Mouse (Mus musculus) hindbrain, postnatal 0 days (tissue): ENCODE measurements around the gene Glod4. TPM values are rescaled to one million over a fixed set of nuclear protein-coding genes. Genes with fewer than 3 reads are reported as not detected.

ENCODE experiments used
- ATAC-seq: fragments of 200-750 bp; cut with Nextera tagmentation; 2 replicates; pipeline ENCODE4 v1.8.0; 2017; ENCODE audit warnings: mild to moderate bottlenecking, moderate TSS enrichment, moderate library complexity
- DNase-seq: peaks from one replicate; pipeline ENCODE4 v3.0.0-alpha.2; 2015; ENCODE audit warnings: low spot score
- H3K27ac ChIP-seq: fragments of 300-500 bp; sonication (generic); 2 replicates; pipeline ENCODE4 v1.5.1; 2014; ENCODE audit warnings: mild to moderate bottlenecking
- H3K27me3 ChIP-seq: fragments of 300-500 bp; sonication (generic); 2 replicates; pipeline ENCODE4 v1.6.1; 2014; ENCODE audit warnings: low read length, mixed read lengths; ENCODE audit not compliant: insufficient read depth
- H3K36me3 ChIP-seq: fragments of 300-500 bp; sonication (generic); 2 replicates; pipeline ENCODE4 v1.6.1; 2014; ENCODE audit warnings: low read length, mixed read lengths; ENCODE audit not compliant: insufficient read depth
- H3K4me1 ChIP-seq: fragments of 300-500 bp; sonication (generic); 2 replicates; pipeline ENCODE4 v1.6.1; 2014; ENCODE audit warnings: antibody characterized with exemption, low read length, mixed read lengths; ENCODE audit not compliant: insufficient read depth
- H3K4me2 ChIP-seq: fragments of 300-500 bp; sonication (generic); 2 replicates; pipeline ENCODE4 v1.6.1; 2014; ENCODE audit warnings: low read depth, mild to moderate bottlenecking, low read length, moderate library complexity, mixed read lengths
- H3K4me3 ChIP-seq: fragments of 300-500 bp; sonication (generic); 2 replicates; pipeline ENCODE4 v1.5.1; 2014; ENCODE audit warnings: low read length
- H3K9ac ChIP-seq: fragments of 300-500 bp; sonication (generic); replicated peaks from 2 replicates; pipeline ENCODE4 v1.6.1; 2014; ENCODE audit warnings: mild to moderate bottlenecking, low read length, moderate library complexity, mixed read lengths
- H3K9me3 ChIP-seq: fragments of 300-500 bp; sonication (generic); 2 replicates; pipeline ENCODE4 v1.6.1; 2016; ENCODE audit warnings: low read length, mixed read lengths
- CTCF ChIP-seq: IDR thresholded peaks from 2 replicates; pipeline ENCODE4 v1.5.1; 2016; ENCODE audit warnings: antibody characterized with exemption, control low read depth, low read depth
- WGBS: fragments of 180-500 bp; shearing (Covaris S2); extraction: QIAGEN DNeasy Blood & Tissue Kit; methylation state at CpG from one replicate; pipeline ENCODE4 v1.1.7; 2014; 5-methylcytosine and 5-hydroxymethylcytosine counted together
- polyA plus RNA-seq: library from polyadenylated mRNA; unstranded; fragments of >200 nt; fragmentation: Nextera tagmentation; extraction: Ambion mirVana; gene quantifications from 2 replicates; pipeline ENCODE4 v1.2.1, GENCODE M21; 2015
- total RNA-seq: library from RNA; depleted of rRNA; stranded (reverse); fragments of >200 nt; gene quantifications from 2 replicates; pipeline ENCODE4 v1.2.3, GENCODE M21; 2014

The Glod4 gene
- total and polyA plus RNA-seq, 2 experiments from 2014 or later = 34.2 to 118 TPM

DNA sequence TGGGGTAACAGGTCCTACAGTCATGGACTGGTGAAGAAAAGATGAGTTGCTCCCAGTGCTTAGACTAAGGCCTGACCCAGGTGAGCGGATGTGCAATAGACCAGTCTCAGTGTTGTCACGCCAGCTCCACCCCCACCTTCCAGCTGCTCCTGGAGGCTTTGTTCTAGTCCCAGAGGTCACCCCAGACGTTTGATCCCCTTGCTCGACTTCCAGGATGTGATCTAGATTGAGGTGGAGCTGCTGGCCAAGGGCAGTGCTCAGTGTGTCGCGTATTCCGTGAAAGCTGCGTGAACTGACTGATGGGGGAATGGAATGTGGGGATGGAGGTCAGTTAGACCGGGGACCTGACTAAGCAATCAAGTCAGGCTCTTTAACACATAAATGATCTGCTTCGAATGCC, 43.8 kb upstream of the Glod4 start:
- H3K4me2 ChIP-seq = no peak overlapping the region
- no peak overlapping the region for H3K4me3 ChIP-seq
- DNase-seq (no peak), ATAC-seq (no peak)
- WGBS = 51% methylated on average over 10 of the region's 10 CpGs
- H3K4me1 ChIP-seq = peaks cover 17% of the 10 kb centered on the region
- no peak overlapping the region for H3K27ac ChIP-seq
- no peak for TF ChIP-seq CTCF
- H3K27me3 ChIP-seq = no peaks in the 10 kb centered on the region
- H3K36me3 ChIP-seq = no peaks in the 10 kb centered on the region
- no peaks in the 10 kb centered on the region for H3K9me3 ChIP-seq
- no peak overlapping the region for H3K9ac ChIP-seq

DNA sequence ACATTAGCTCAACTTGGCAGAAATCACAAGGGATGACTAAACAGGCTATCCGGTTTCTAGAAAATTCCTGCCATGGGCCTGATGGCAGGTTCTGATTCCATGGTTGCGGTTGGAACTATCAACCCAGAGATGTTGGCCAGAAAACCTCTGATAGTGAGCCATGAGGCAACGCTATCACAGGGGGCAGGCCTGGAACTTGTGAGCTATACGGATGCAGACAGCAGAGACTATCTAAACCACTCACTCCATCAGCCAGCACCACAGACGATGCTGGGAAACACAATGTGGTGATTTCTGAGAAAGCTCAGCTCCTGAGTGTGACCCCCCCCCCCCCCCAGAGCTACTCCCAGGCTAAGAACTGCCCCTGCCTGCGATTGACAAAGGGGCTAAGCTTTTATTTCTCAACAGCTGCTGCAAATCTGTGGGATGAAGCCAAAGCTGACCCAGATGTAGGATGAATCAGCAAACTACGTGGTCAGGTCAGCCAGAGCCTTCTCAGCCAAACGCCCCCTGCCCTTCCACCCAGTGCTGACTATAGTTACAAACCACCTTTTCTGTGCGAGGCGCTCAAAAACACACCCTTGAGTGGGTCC, 43.1 kb upstream of the Glod4 start:
- Histone ChIP-seq H3K4me1 (peaks cover 11% of the 10 kb centered on the region), H3K9me3 (no peaks in the 10 kb centered on the region), H3K9ac (no peak overlapping the region), H3K4me2 (no peak overlapping the region), H3K4me3 (no peak overlapping the region), H3K36me3 (no peaks in the 10 kb centered on the region), H3K27me3 (no peaks in the 10 kb centered on the region), H3K27ac (no peak overlapping the region)
- WGBS = 65% methylated on average over 10 of the region's 10 CpGs
- no peak for DNase-seq
- TF ChIP-seq CTCF = no peak
- ATAC-seq = no peak

DNA sequence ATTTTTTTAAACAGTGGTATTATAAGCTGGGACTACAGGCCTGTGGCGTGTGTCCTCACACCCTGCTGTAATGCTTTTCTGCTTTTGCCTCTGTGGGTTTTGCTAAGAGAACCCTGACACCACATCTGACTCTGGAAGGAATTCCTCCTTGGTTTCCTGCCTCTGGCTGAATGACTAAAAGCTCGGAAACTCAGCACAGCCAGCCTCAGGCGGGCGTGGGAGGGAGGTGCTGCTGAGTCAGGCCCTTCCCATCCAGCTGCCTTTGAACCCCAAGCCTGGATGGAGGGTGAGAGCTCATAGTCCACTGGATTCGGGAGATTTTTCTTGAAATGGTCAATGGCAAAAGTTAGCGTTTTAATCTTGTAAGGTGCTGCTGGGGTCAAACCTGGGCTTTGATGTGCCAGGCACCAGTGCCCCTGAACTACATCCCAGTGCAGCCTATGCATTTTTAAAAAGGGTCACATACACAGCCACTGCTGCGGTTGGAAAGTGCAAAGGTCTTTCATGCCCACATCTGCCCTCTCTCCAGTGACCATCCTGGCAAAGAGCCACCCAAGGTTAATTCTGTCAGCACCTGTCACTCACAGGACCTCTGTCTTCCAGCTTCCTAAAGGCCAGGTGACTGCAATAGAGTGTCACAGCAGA, 42.0 kb upstream of the Glod4 start:
- H3K4me1 ChIP-seq = peaks cover 7% of the 10 kb centered on the region
- no peaks in the 10 kb centered on the region for H3K27me3 ChIP-seq
- H3K4me3 ChIP-seq = no peak overlapping the region
- no peak for DNase-seq
- no peak for TF ChIP-seq CTCF
- no peaks in the 10 kb centered on the region for H3K9me3 ChIP-seq
- H3K4me2 ChIP-seq = no peak overlapping the region
- no peak for ATAC-seq
- no peaks in the 10 kb centered on the region for H3K36me3 ChIP-seq
- no peak overlapping the region for H3K9ac ChIP-seq
- H3K27ac ChIP-seq = no peak overlapping the region
- 57% methylated on average over 7 of the region's 7 CpGs for WGBS

- TF ChIP-seq CTCF = no peak
- Histone ChIP-seq H3K4me3 (no peak overlapping the region), H3K36me3 (no peaks in the 10 kb centered on the region), H3K4me2 (no peak overlapping the region), H3K4me1 (no peaks in the 10 kb centered on the region), H3K9me3 (no peaks in the 10 kb centered on the region), H3K27me3 (no peaks in the 10 kb centered on the region), H3K9ac (no peak overlapping the region), H3K27ac (no peak overlapping the region)
- WGBS = 95% methylated on average over 6 of the region's 6 CpGs
- no peak for DNase-seq
- ATAC-seq = no peak
Observed at GRCm38 (mm10) chr11:76283841-76284240, 40.3 kb upstream of the Glod4 start.

- Histone ChIP-seq H3K27ac (peak overlapping the region; percentile 69; the same call in 1 of the 2 replicates), H3K27me3 (no peaks in the 10 kb centered on the region), H3K4me2 (no peak overlapping the region), H3K36me3 (no peaks in the 10 kb centered on the region), H3K9ac (no peak overlapping the region), H3K4me1 (no peaks in the 10 kb centered on the region), H3K4me3 (no peak overlapping the region), H3K9me3 (no peaks in the 10 kb centered on the region)
- DNase-seq (no peak), ATAC-seq (0 out of 2 replicates have a peak, but pooled peaks have one; percentile 4)
- TF ChIP-seq CTCF = no peak
- 67% methylated on average over 2 of the region's 2 CpGs for WGBS
Observed at GRCm38 (mm10) chr11:76279971-76280370, 36.4 kb upstream of the Glod4 start.

- Histone ChIP-seq H3K9ac (0 out of 2 replicates have a peak overlapping the region, but pooled peaks have one; percentile 17), H3K36me3 (no peaks in the 10 kb centered on the region), H3K4me3 (no peak overlapping the region), H3K27ac (peak overlapping the region; percentile 69), H3K4me2 (no peak overlapping the region), H3K9me3 (no peaks in the 10 kb centered on the region), H3K27me3 (no peaks in the 10 kb centered on the region), H3K4me1 (no peaks in the 10 kb centered on the region)
- peak; percentile 35 for ATAC-seq
- peak; percentile 65 for DNase-seq
- 32% methylated on average over 14 of the region's 14 CpGs for WGBS
- TF ChIP-seq CTCF = no peak
Observed at GRCm38 (mm10) chr11:76278960-76279852, 35.7 kb upstream of the Glod4 start.
